Mouse (Mus musculus) embryonic facial prominence, embryonic 13.5 days (tissue): ENCODE data around the gene Dact3. TPM values are rescaled to one million over a fixed set of nuclear protein-coding genes. Genes with fewer than 3 reads are reported as not detected.
A peak's percentile ranks its signal among the peaks of the same experiment; 100 is the strongest.

Source experiments
- ATAC-seq: fragments of 200-750 bp; cut with Nextera tagmentation; 2 replicates; pipeline ENCODE4 v1.8.0; 2017; ENCODE audit warnings: low read depth; ENCODE audit not compliant: insufficient number of reproducible peaks, insufficient read depth, low FRiP score, low TSS enrichment
- H3K27ac ChIP-seq: fragments of 300-500 bp; sonication (generic); 2 replicates; pipeline ENCODE4 v1.5.1; 2015; ENCODE audit warnings: moderate library complexity, mild to moderate bottlenecking, inconsistent platforms
- H3K27me3 ChIP-seq: fragments of 300-500 bp; sonication (generic); 2 replicates; pipeline ENCODE4 v1.6.1; 2015; ENCODE audit warnings: mild to moderate bottlenecking, inconsistent platforms
- H3K36me3 ChIP-seq: fragments of 300-500 bp; sonication (generic); 2 replicates; pipeline ENCODE4 v1.6.1; 2015; ENCODE audit warnings: mild to moderate bottlenecking, inconsistent platforms
- H3K4me1 ChIP-seq: fragments of 300-500 bp; sonication (generic); 2 replicates; pipeline ENCODE4 v1.6.1; 2015; ENCODE audit warnings: inconsistent platforms
- H3K4me2 ChIP-seq: fragments of 300-500 bp; sonication (generic); 2 replicates; pipeline ENCODE4 v1.6.1; 2015; ENCODE audit warnings: moderate library complexity, mild to moderate bottlenecking, inconsistent platforms
- H3K4me3 ChIP-seq: fragments of 300-500 bp; sonication (generic); 2 replicates; pipeline ENCODE4 v1.5.1; 2015; ENCODE audit warnings: mild to moderate bottlenecking, inconsistent platforms
- H3K9ac ChIP-seq: fragments of 300-500 bp; sonication (generic); 2 replicates; pipeline ENCODE4 v1.6.1; 2015; ENCODE audit warnings: mild to moderate bottlenecking, inconsistent platforms
- H3K9me3 ChIP-seq: fragments of 300-500 bp; sonication (generic); 2 replicates; pipeline ENCODE4 v1.6.1; 2016; ENCODE audit warnings: inconsistent platforms
- WGBS: fragments of 180-500 bp; shearing (Covaris S2); methylation state at CpG from one replicate; pipeline ENCODE4 v1.1.7; 2015; ENCODE audit warnings: mixed read lengths; 5-methylcytosine and 5-hydroxymethylcytosine counted together
- polyA plus RNA-seq: library from polyadenylated mRNA; unstranded; fragments of >200 nt; fragmentation: Nextera tagmentation; extraction: Ambion mirVana; gene quantifications from 2 replicates; pipeline ENCODE4 v1.2.1, GENCODE M21; 2015

Dact3 gene
- polyA plus RNA-seq, 1 experiment from 2014 or later: 4.9 TPM

- Histone ChIP-seq H3K36me3 (0 out of 2 replicates have a peak, but pooled peaks cover 4% of the 10 kb centered on the region), H3K9me3 (no peaks in the 10 kb centered on the region), H3K4me3 (peak overlapping the region; percentile 30), H3K27me3 (peaks cover 9% of the 10 kb centered on the region; the same call in 1 of the 2 replicates), H3K27ac (peak overlapping the region; percentile 23; the same call in 1 of the 2 replicates), H3K9ac (0 out of 2 replicates have a peak overlapping the region, but pooled peaks have one; percentile 55), H3K4me1 (peaks cover 63% of the 10 kb centered on the region), H3K4me2 (peak overlapping the region; percentile 72)
- 3% methylated on average over 4 of the region's 4 CpGs for WGBS
- ATAC-seq: no peak
Measured at GRCm38 (mm10) chr7:16894279-16894678, 19.2 kb downstream of the Dact3 start.

- Histone ChIP-seq H3K27me3 (peaks cover 9% of the 10 kb centered on the region; the same call in 1 of the 2 replicates), H3K4me2 (peak overlapping the region; percentile 72), H3K4me1 (peaks cover 64% of the 10 kb centered on the region), H3K9me3 (no peaks in the 10 kb centered on the region), H3K4me3 (peak overlapping the region; percentile 30), H3K27ac (peak overlapping the region; percentile 55; the same call in 1 of the 2 replicates), H3K36me3 (0 out of 2 replicates have a peak, but pooled peaks cover 4% of the 10 kb centered on the region), H3K9ac (0 out of 2 replicates have a peak overlapping the region, but pooled peaks have one; percentile 55)
- WGBS: 1% methylated on average over 24 of the region's 24 CpGs
- no peak for ATAC-seq
Measured at GRCm38 (mm10) chr7:16895000-16895399, 19.9 kb downstream of the Dact3 start.

GRCm38 (mm10) chr7:16895511-16895910 is 20.4 kb downstream of the Dact3 start:
- 27% methylated on average over 10 of the region's 10 CpGs for WGBS
- Histone ChIP-seq H3K36me3 (0 out of 2 replicates have a peak, but pooled peaks cover 4% of the 10 kb centered on the region), H3K9me3 (no peaks in the 10 kb centered on the region), H3K4me3 (peak overlapping the region; percentile 30), H3K4me2 (peak overlapping the region; percentile 72), H3K27me3 (peaks cover 9% of the 10 kb centered on the region; the same call in 1 of the 2 replicates), H3K4me1 (peaks cover 64% of the 10 kb centered on the region), H3K27ac (no peak overlapping the region), H3K9ac (0 out of 2 replicates have a peak overlapping the region, but pooled peaks have one; percentile 55)
- no peak for ATAC-seq

GRCm38 (mm10) chr7:16900526-16900925 is 25.4 kb downstream of the Dact3 start:
- Histone ChIP-seq H3K27ac (no peak overlapping the region), H3K9me3 (no peaks in the 10 kb centered on the region), H3K9ac (0 out of 2 replicates have a peak overlapping the region, but pooled peaks have one; percentile 36), H3K36me3 (0 out of 2 replicates have a peak, but pooled peaks cover 4% of the 10 kb centered on the region), H3K4me3 (no peak overlapping the region), H3K27me3 (no peaks in the 10 kb centered on the region), H3K4me1 (peaks cover 35% of the 10 kb centered on the region), H3K4me2 (no peak overlapping the region)
- 12% methylated on average over 5 of the region's 5 CpGs for WGBS
- no peak for ATAC-seq

GRCm38 (mm10) chr7:16903439-16903955 is 28.4 kb downstream of the Dact3 start:
- Histone ChIP-seq H3K4me1 (peaks cover 55% of the 10 kb centered on the region), H3K4me3 (no peak overlapping the region)
- 86% methylated on average over 2 of the region's 2 CpGs for WGBS

GRCm38 (mm10) chr7:16904120-16904675 is 29.1 kb downstream of the Dact3 start:
- WGBS: 50% methylated on average over 9 of the region's 10 CpGs
- Histone ChIP-seq H3K9me3 (no peaks in the 10 kb centered on the region), H3K27ac (no peak overlapping the region), H3K4me1 (peaks cover 59% of the 10 kb centered on the region), H3K4me2 (no peak overlapping the region), H3K9ac (no peak overlapping the region), H3K27me3 (no peaks in the 10 kb centered on the region), H3K36me3 (no peaks in the 10 kb centered on the region), H3K4me3 (no peak overlapping the region)
- ATAC-seq: no peak

More at GRCm38 (mm10) chr7:16903439-16903955, 28.4 kb downstream of the Dact3 start:
- Histone ChIP-seq H3K27ac (no peak overlapping the region), H3K4me2 (no peak overlapping the region), H3K36me3 (no peaks in the 10 kb centered on the region), H3K9ac (no peak overlapping the region), H3K9me3 (no peaks in the 10 kb centered on the region), H3K27me3 (no peaks in the 10 kb centered on the region)
- no peak for ATAC-seq

- H3K27ac ChIP-seq: no peak overlapping the region
- H3K4me1 ChIP-seq: peaks cover 49% of the 10 kb centered on the region
- H3K4me2 ChIP-seq: no peak overlapping the region
- no peak overlapping the region for H3K9ac ChIP-seq
- H3K9me3 ChIP-seq: no peaks in the 10 kb centered on the region
- 44% methylated on average over 9 of the region's 9 CpGs for WGBS
- ATAC-seq: no peak
- no peak overlapping the region for H3K4me3 ChIP-seq
- H3K27me3 ChIP-seq: no peaks in the 10 kb centered on the region
- H3K36me3 ChIP-seq: no peaks in the 10 kb centered on the region
Measured at GRCm38 (mm10) chr7:16905491-16906021, 30.4 kb downstream of the Dact3 start.

- Histone ChIP-seq H3K27ac (no peak within 1 kb of the TSS), H3K9me3 (no peaks in the 10 kb centered on the region), H3K27me3 (no peaks in the 10 kb centered on the region), H3K4me2 (peak within 1 kb of the TSS; percentile 7; the same call in 1 of the 2 replicates), H3K4me3 (no peak within 1 kb of the TSS), H3K36me3 (no peaks in the 10 kb centered on the region), H3K9ac (0 out of 2 replicates have a peak within 1 kb of the TSS, but pooled peaks have one; percentile 40), H3K4me1 (peaks cover 46% of the 10 kb centered on the region)
- ATAC-seq: no peak
- whole genome bisulfite sequencing: under 1% methylated on average over 6 of the region's 6 CpGs
Measured at GRCm38 (mm10) chr7:16906281-16906680, 31.2 kb downstream of the Dact3 start, which contains the start of gene Ptgir. TSS of gene Ptgir (plus strand) at chr7:16906490.

- WGBS: 92% methylated on average over 41 of the region's 41 CpGs
- H3K4me1 ChIP-seq: peaks cover 41% of the 10 kb centered on the region
- no peaks in the 10 kb centered on the region for H3K9me3 ChIP-seq
- no peak overlapping the region for H3K4me3 ChIP-seq
- no peaks in the 10 kb centered on the region for H3K36me3 ChIP-seq
- H3K9ac ChIP-seq: 0 out of 2 replicates have a peak overlapping the region, but pooled peaks have one; percentile 40
- no peak overlapping the region for H3K27ac ChIP-seq
- no peak for ATAC-seq
- no peaks in the 10 kb centered on the region for H3K27me3 ChIP-seq
- H3K4me2 ChIP-seq: no peak overlapping the region
Measured at GRCm38 (mm10) chr7:16906889-16907559, 31.9 kb downstream of the Dact3 start.

- no peaks in the 10 kb centered on the region for H3K9me3 ChIP-seq
- no peak overlapping the region for H3K27ac ChIP-seq
- H3K27me3 ChIP-seq: no peaks in the 10 kb centered on the region
- H3K4me1 ChIP-seq: peaks cover 44% of the 10 kb centered on the region
- ATAC-seq: no peak
- 0 out of 2 replicates have a peak overlapping the region, but pooled peaks have one; percentile 32 for H3K9ac ChIP-seq
- H3K36me3 ChIP-seq: no peaks in the 10 kb centered on the region
- no peak overlapping the region for H3K4me2 ChIP-seq
- H3K4me3 ChIP-seq: no peak overlapping the region
- 73% methylated on average over 7 of the region's 7 CpGs for WGBS
Measured at GRCm38 (mm10) chr7:16907842-16908241, 32.7 kb downstream of the Dact3 start.

- Histone ChIP-seq H3K9ac (peak overlapping the region; percentile 32; the same call in 1 of the 2 replicates), H3K27ac (no peak overlapping the region), H3K4me3 (no peak overlapping the region), H3K9me3 (no peaks in the 10 kb centered on the region), H3K36me3 (no peaks in the 10 kb centered on the region), H3K4me1 (peaks cover 44% of the 10 kb centered on the region), H3K4me2 (no peak overlapping the region), H3K27me3 (no peaks in the 10 kb centered on the region)
- 45% methylated on average over 11 of the region's 11 CpGs for WGBS
- no peak for ATAC-seq
Measured at GRCm38 (mm10) chr7:16908367-16908766, 33.2 kb downstream of the Dact3 start.
